Comparison of ENCODE assay signal across 19 mouse cellular contexts in the genomic region with DNA sequence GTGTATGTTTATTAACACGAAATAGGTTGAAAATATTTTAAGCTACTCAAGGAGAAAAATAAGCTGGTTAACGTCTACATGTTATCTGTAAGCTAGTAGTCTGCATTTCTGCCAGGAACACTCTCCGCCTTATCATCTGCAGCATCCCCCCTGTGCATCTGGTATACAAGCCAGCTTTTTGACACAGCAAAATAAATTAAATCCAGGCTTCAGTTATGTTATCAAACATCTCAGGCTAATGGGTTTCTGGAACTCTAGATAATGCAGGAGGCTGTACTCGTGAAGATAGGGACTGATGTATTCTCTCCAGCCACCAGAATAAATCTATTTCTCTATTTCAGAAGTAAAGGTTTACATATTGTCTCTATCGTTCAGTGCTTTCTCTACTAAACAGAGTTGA.
"Had no signal": no experiment of that assay in that cellular context is flagged by ENCODE, and none has a peak within 500 bp of the region (broad histone marks: within the 10 kb centered on the region; RNA-seq: fewer than 3 reads in every experiment).

No protein-coding gene starts in this region.

- H3K4me2 ChIP-seq: limb, embryonic 12.5 days; limb, embryonic 15.5 days; liver, embryonic 11.5 days; lung, embryonic 14.5 days; neural tube, embryonic 13.5 days; stomach, embryonic 15.5 days had no signal

- H3K27me3 ChIP-seq: limb, embryonic 12.5 days; limb, embryonic 15.5 days; neural tube, embryonic 13.5 days; stomach, embryonic 15.5 days had no signal

- DNase-seq: kidney, adult 2 months; kidney, postnatal 25 days; left cerebral cortex, postnatal 4 days; liver, postnatal 0 days; lung, embryonic 14.5 days; retina, postnatal 1 day; right cerebral cortex, postnatal 25 days; spleen, adult 18-20 months; thymus, postnatal 25 days had no signal

- H3K36me3 ChIP-seq: limb, embryonic 12.5 days; limb, embryonic 15.5 days; neural tube, embryonic 13.5 days; stomach, embryonic 15.5 days had no signal

- H3K9ac ChIP-seq: limb, embryonic 12.5 days; limb, embryonic 15.5 days; liver, embryonic 14.5 days; liver, postnatal 0 days; lung, embryonic 14.5 days; neural tube, embryonic 13.5 days; stomach, embryonic 15.5 days had no signal

- H3K4me1 ChIP-seq: limb, embryonic 12.5 days; limb, embryonic 15.5 days; neural tube, embryonic 13.5 days; stomach, embryonic 15.5 days had no signal

- ATAC-seq: intestine, postnatal 0 days; liver, postnatal 0 days; lung, postnatal 0 days had no signal

- H3K27ac ChIP-seq: kidney, postnatal 0 days; limb, embryonic 12.5 days; limb, embryonic 15.5 days; liver, embryonic 14.5 days; macrophage; neural tube, embryonic 13.5 days; stomach, embryonic 15.5 days had no signal

- H3K4me3 ChIP-seq: limb, embryonic 12.5 days; limb, embryonic 15.5 days; neural tube, embryonic 13.5 days; stomach, embryonic 15.5 days had no signal

- H3K9me3 ChIP-seq: limb, embryonic 12.5 days; limb, embryonic 15.5 days; neural tube, embryonic 13.5 days; stomach, embryonic 15.5 days had no signal
